Mouse (Mus musculus): ENCODE results near the gene Sf3b3.
A peak's percentile ranks its signal among the peaks of the same experiment; 100 is the strongest.
"Not testable (repeated sequence)": the region's sequence is repeated elsewhere in the genome, so short reads cannot be mapped to it uniquely, and the experiment has no call there.

Sf3b3 gene

DNA sequence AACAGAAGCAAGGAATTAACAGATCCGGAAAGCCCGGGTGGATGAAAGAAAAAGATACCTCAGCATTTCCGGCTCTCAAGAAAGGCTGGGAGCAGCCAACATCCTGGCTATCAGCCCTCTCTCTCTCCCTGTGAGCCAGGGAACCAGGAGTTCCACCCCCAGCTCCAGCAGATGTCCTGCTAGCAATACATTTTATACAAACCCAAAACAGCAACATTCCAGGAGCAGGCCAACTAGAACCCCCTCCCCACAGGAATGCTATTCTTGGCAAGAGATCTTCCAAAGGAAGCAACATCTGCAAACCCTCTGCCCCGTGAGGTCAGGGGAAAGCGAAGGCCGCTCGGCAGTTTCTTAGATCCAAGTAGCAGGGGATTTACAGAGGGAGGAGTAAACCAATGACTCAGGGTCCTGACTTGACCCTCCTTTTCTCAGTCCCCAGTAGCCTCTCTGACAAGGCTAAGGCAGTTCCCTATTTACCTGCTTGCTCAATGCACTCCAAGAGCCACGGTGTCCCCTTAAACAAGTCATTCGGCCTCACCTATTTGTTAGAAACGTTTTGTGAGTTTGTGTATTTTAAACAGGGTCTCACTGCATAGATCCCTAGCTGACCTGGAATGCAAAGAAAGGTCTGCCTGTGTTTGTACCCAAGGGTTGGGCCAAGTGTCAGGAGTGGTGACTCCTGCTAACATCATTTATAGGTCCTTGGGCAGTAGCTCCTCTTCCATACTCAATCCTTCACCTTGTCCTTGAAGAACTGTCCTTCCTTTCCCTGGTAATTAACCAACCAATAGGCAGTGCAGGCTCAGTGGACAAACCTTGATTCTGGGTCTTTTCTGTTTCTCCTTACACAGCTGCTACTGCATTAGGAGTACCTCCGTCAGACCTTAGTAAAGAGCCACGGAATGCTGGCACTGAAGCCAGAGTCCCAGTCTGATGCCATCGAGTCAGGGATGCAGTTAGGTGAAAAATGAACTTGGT, 37.8 kb downstream of the Sf3b3 start:
- no peak for DNase-seq (ENCODE audit: low spot score)

- no peak for DNase-seq (ENCODE audit: low spot score)
Measured at GRCm38 (mm10) chr8:110806146-110806545, 40.4 kb downstream of the Sf3b3 start.

DNA sequence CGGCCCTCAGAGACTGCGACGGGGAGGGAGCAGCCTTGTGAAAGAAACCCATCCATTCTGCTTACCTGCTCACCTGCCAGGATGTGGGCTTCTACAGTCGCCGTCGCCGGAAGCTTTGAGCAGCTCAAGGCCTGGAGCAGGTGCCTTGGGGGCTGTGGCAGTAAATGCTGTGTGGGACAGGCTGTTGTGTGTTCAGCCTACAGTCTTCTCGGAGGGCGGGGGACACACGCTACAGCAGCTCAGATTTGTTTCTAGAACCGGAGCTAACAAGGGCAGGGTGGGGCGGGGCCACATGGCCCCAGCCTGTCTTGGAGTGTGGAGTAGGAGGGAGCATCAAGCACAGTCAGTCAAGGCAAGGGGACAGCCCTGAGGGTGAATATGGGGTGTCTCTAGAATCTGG, 40.9 kb downstream of the Sf3b3 start, which contains the start of gene Il34:
Gene Il34 (minus strand): TSS at position 256 of the 400 bp plus-strand sequence.
- peak; percentile 53 for DNase-seq (ENCODE audit: low spot score)

GRCm38 (mm10) chr8:110804825-110805514, 41.6 kb downstream of the Sf3b3 start:
- no peak for DNase-seq (ENCODE audit: low spot score)

DNA sequence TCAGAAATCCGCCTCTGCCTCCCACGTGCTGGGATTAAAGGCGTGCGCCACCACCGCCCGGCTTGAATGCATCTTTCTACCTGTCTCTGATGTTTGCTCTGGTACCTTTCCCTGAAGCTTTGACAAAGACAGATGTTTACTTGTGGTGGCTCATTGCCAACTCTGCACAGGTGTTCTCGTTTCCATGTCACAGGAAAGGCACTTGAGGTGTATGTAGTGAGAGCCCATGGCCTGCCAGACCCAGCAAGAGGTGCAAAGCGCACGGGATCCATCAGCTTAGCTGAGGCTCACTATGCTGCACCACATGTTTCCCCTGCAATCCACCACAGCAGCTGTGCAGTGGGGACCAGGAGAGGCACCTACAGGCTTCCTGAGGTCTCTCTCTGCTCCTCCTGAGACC, 42.7 kb downstream of the Sf3b3 start:
- DNase-seq (ENCODE audit: low spot score): no peak

- DNase-seq (ENCODE audit: low spot score): no peak
Measured at GRCm38 (mm10) chr8:110802988-110803387, 43.6 kb downstream of the Sf3b3 start.

- no peak for DNase-seq (ENCODE audit: low spot score)
Measured at GRCm38 (mm10) chr8:110797086-110797485, 49.5 kb downstream of the Sf3b3 start.

- no peak for DNase-seq (ENCODE audit: low spot score)
Measured at GRCm38 (mm10) chr8:110794363-110794965, 52.1 kb downstream of the Sf3b3 start.

- DNase-seq (ENCODE audit: low spot score): no peak
Measured at GRCm38 (mm10) chr8:110793936-110794335, 52.7 kb downstream of the Sf3b3 start.

DNA sequence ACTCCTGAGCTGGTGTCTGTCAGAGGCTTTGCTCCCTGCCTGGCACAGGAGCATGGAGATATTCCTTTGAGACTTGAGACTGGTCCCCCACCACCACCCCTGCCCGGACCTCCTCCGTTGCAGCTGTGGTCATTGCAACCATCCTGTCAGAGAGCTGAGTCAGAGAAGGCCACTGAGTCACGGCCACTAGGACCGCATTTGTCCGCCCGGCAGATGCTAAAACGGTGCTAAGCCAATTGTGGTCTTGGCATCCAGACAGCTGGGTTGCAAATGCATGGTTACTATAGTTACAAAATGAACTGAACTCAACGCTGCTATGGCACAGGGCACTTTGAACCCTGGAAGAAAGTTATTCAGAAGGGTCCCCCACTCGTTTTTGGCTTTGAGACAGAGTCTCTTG, 53.1 kb downstream of the Sf3b3 start:
- no peak for DNase-seq (ENCODE audit: low spot score)

- no peak for DNase-seq (ENCODE audit: low spot score)
Measured at GRCm38 (mm10) chr8:110792574-110793200, 53.9 kb downstream of the Sf3b3 start.

GRCm38 (mm10) chr8:110791164-110791563, 55.4 kb downstream of the Sf3b3 start:
- DNase-seq (ENCODE audit: low spot score): no peak

DNA sequence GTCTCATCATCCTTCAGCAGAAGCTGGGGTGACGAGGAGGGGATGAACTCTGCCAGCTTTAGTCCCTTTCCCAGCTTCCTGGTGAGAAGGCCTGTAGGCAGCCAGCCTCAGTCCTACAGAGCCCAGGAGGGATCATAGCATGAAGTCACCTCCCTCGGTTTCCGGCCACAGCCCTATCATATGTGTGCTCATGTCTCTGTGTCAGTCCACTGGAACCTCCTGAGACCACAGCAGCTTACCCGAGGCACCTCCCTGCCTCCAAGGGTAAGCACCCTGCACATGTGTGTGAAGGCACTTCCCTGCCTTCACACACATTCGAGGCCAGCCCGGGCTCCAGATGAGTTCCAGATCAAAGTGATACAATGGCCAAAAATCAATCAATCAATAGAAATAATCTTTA, 56.3 kb downstream of the Sf3b3 start:
- no peak for DNase-seq (ENCODE audit: low spot score)

DNA sequence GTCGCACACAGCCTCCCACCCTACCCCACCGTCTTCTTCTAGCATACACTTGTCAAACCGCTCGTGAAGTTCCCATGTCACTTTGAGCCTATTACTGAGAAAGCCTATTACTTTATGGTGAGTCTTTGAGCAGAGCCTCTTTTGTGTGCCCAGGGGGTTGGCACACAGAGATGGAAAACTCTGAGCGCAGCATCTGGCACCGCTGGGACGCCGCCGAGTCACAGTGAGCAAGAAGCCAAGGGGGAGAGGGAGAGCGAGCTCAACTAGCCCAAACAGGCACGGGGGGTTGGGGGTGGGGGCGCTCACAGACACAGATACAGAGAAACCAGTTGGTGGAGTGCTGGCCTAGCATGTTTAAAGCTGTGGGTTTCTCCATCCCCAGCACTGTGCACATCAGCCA, 57.0 kb downstream of the Sf3b3 start:
- no peak for DNase-seq (ENCODE audit: low spot score)

DNA sequence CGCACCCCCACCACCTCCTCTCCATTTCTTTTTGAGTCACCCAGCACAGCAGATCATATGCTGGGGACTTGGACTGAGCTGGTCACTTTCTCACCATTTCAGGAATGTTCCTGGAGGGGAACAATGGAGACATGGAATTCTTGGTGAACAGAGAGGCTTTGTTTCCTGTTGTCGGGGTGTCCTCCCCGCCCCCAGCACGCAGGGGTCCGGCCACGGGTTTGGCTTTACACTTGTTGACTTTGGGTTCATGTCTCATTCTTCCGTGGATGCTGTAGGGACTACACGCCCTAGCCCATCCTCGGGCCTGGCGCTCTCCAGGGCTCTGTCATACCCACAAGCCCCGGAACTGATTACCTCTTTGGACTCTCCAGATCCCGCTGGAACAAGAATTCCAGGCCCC, 57.6 kb downstream of the Sf3b3 start:
- no peak for DNase-seq (ENCODE audit: low spot score)

DNA sequence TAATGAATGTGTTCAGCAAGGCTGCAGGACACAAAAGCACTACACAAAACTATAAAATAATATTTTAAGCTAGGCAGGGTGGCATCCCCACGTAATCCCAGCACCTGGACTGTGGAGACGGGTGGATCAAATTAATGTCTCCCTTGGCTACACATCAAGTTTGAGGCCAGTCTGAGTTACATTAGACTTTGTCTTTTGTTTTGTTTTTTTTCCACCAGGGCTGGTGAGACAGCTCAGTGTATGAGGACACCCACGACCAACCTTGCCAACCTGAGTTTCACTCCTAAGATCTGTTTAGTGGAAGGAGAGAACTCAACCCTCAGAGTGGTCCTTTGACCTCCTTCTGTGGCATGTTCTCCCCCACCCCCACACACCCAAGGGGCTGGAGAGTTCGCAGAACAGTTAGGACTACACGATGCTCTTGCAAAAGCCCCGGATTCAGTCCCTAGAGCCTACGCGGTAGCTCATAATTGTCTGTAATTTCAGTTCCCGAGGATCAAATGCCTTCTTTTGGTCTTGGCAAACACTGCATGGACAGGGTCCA, 59.1 kb downstream of the Sf3b3 start:
- DNase-seq (ENCODE audit: low spot score): no peak

- no peak for DNase-seq (ENCODE audit: low spot score)
Measured at GRCm38 (mm10) chr8:110786934-110787333, 59.7 kb downstream of the Sf3b3 start.

- DNase-seq (ENCODE audit: low spot score): not testable (repeated sequence)
Measured at GRCm38 (mm10) chr8:110786501-110786900, 60.1 kb downstream of the Sf3b3 start.

DNA sequence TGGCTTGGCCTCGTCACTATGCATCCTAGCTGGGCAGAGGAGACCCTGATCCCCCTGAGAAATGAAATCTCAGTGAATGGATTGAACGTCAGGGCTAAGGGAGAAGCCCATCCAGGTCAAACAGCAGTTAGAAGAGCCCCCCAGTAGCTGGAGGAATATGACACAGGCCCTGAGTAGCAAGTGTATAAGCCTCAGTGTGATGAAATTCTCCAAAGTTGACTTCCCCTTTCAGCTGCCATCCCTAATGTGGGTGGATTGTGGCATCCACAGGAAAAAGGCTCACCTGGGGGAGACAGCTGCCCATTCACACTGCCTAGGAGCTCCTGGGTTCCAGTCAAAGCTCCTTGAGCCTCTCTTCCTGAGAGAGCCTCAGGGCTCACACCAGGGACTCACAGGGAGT, 61.2 kb downstream of the Sf3b3 start:
- DNase-seq (ENCODE audit: low spot score): no peak

DNA sequence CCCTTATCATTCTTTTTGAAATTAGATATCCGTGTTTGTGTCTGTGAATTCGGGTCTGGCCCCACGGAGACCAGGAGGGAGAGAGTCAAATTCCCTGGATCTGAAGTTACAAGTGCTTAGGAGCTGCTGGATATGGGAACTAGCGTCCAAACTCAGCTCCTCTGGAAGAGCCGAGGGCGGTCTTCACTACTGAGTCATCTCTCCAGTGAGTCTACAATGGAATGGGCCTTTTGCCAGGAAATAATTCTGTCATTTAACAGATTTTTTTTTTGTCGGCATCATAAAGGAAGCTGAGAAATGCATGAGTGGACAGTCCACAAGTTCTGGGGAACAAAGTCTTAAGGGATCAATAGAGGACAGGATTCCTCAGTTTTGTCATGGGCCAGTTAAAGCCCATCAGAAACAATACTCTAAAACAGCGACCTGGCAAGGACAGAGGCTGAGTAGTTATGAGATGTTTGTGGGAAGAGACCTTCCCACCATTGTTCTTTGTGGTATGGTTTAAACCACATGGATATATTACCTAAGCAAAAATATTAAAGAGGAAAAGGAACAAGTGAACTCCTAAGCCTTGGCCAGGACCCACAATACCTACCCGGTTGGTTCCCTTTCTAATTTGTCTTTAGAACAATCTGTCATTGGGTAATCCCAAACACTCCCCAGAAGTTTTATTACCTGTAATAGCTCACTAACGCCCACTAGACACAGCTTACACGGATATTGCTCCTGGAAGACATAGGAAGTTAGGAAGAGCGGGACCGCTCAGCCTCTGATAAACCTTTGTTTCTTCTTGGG, 66.5 kb downstream of the Sf3b3 start:
- no peak for DNase-seq (ENCODE audit: low spot score)

DNA sequence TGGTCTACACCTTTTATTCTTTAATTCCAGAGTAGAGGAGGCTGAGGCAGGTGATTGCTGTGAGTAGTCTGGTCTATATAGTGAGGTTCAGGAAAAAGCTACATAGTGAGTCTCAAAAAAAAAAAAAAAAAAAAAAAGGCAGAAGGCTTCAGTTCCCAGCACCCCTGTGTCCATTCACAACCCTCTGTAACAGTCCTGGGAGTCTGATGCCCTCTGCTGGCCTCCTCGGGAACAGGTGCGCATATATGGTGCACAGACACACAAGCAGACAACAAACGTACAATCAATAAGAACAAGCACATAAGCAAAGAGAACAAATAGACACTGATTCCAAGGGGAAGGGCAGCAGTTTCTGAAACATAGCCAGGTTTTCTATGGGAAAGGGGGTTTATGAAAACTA, 70.3 kb downstream of the Sf3b3 start:
- DNase-seq (ENCODE audit: low spot score): no peak

Measured in T-cell, adult 2 months (primary cell).